Mouse (Mus musculus) lung, adult 2 months (tissue): ENCODE results near the gene Bank1.

ENCODE experiments used
- CTCF ChIP-seq: fragments of 200-500 bp; IDR thresholded peaks from 2 replicates; pipeline ENCODE4 v1.5.1; 2011; ENCODE audit warnings: mild to moderate bottlenecking, low read length, control low read depth; ENCODE audit not compliant: insufficient read depth
- POLR2A ChIP-seq: fragments of 200-500 bp; IDR thresholded peaks from 2 replicates; pipeline ENCODE4 v1.6.1; 2011; ENCODE audit warnings: low read depth, mild to moderate bottlenecking, control low read depth, low read length, borderline replicate concordance; ENCODE audit errors: extremely low read depth

- TF ChIP-seq POLR2A, result no peak
- no peak for TF ChIP-seq CTCF
Measured at GRCm38 (mm10) chr3:136230602-136231151, 95.2 kb downstream of the Bank1 start.
